Mouse (Mus musculus) midbrain, embryonic 11.5 days (tissue): ENCODE results near the gene Btn1a1. TPM values are rescaled to one million over a fixed set of nuclear protein-coding genes. Genes with fewer than 3 reads are reported as not detected.

Experiments
- ATAC-seq: fragments of 200-750 bp; cut with Nextera tagmentation; 2 replicates; pipeline ENCODE4 v1.8.0; 2017; ENCODE audit warnings: moderate TSS enrichment, moderate library complexity; ENCODE audit not compliant: low FRiP score
- DNase-seq: peaks from one replicate; pipeline ENCODE4 v3.0.0; 2015; ENCODE audit warnings: low spot score; ENCODE audit errors: missing footprints
- H3K27ac ChIP-seq: fragments of 300-500 bp; sonication (generic); 2 replicates; pipeline ENCODE4 v1.5.1; 2014; ENCODE audit warnings: low read depth, low read length
- H3K27me3 ChIP-seq: fragments of 300-500 bp; sonication (generic); 2 replicates; pipeline ENCODE4 v1.6.1; 2014; ENCODE audit warnings: mild to moderate bottlenecking, low read length, moderate library complexity, mixed read lengths; ENCODE audit not compliant: control insufficient read depth, insufficient read depth
- H3K36me3 ChIP-seq: fragments of 300-500 bp; sonication (generic); 2 replicates; pipeline ENCODE4 v1.6.1; 2014; ENCODE audit warnings: mild to moderate bottlenecking, low read length, moderate library complexity, mixed read lengths; ENCODE audit not compliant: control insufficient read depth, insufficient read depth
- H3K4me1 ChIP-seq: fragments of 300-500 bp; sonication (generic); 2 replicates; pipeline ENCODE4 v1.6.1; 2014; ENCODE audit warnings: low read length; ENCODE audit not compliant: control insufficient read depth, insufficient read depth
- H3K4me2 ChIP-seq: fragments of 300-500 bp; sonication (generic); 2 replicates; pipeline ENCODE4 v1.6.1; 2014; ENCODE audit warnings: mild to moderate bottlenecking, moderate library complexity
- H3K4me3 ChIP-seq: fragments of 300-500 bp; sonication (generic); 2 replicates; pipeline ENCODE4 v1.5.1; 2014; ENCODE audit warnings: low read depth, low read length
- H3K9ac ChIP-seq: fragments of 300-500 bp; sonication (generic); 2 replicates; pipeline ENCODE4 v1.6.1; 2014; ENCODE audit warnings: low read length
- H3K9me3 ChIP-seq: fragments of 300-500 bp; sonication (generic); 2 replicates; pipeline ENCODE4 v1.6.1; 2016; ENCODE audit warnings: low read length; ENCODE audit not compliant: control insufficient read depth
- WGBS: fragments of 180-500 bp; shearing (Covaris S2); extraction: QIAGEN DNeasy Blood & Tissue Kit; methylation state at CpG from one replicate; pipeline ENCODE4 v1.1.7; 2014; 5-methylcytosine and 5-hydroxymethylcytosine counted together
- polyA plus RNA-seq: library from polyadenylated mRNA; unstranded; fragments of >200 nt; fragmentation: Nextera tagmentation; extraction: Ambion mirVana; gene quantifications from 2 replicates; pipeline ENCODE4 v1.2.1, GENCODE M21; 2014

The Btn1a1 gene
- polyA plus RNA-seq, 1 experiment from 2014 or later, result not detected

GRCm38 (mm10) chr13:23425505-23425904, 40.2 kb downstream of the Btn1a1 start:
- H3K4me1 ChIP-seq, result peaks cover 11% of the 10 kb centered on the region
- H3K4me3 ChIP-seq, result no peak overlapping the region
- no peak overlapping the region for H3K9ac ChIP-seq
- peaks cover 4% of the 10 kb centered on the region for H3K36me3 ChIP-seq
- 1% methylated on average over 9 of the region's 9 CpGs for WGBS
- H3K4me2 ChIP-seq, result no peak overlapping the region
- no peak overlapping the region for H3K27ac ChIP-seq
- no peaks in the 10 kb centered on the region for H3K27me3 ChIP-seq
- H3K9me3 ChIP-seq, result no peaks in the 10 kb centered on the region
- peak; percentile 97 for DNase-seq
- no peak for ATAC-seq

GRCm38 (mm10) chr13:23424494-23425325, 41.0 kb downstream of the Btn1a1 start:
- H3K9me3 ChIP-seq, result no peaks in the 10 kb centered on the region
- H3K4me2 ChIP-seq, result peak overlapping the region; percentile 92
- ATAC-seq (peak; percentile 80), DNase-seq (peak; percentile 99)
- peak overlapping the region; percentile 31 for H3K4me3 ChIP-seq
- peaks cover 4% of the 10 kb centered on the region for H3K36me3 ChIP-seq
- H3K4me1 ChIP-seq, result peaks cover 11% of the 10 kb centered on the region
- H3K27me3 ChIP-seq, result no peaks in the 10 kb centered on the region
- peak overlapping the region; percentile 42; the same call in 1 of the 2 replicates for H3K9ac ChIP-seq
- no peak overlapping the region for H3K27ac ChIP-seq
- WGBS, result under 1% methylated on average over 25 of the region's 25 CpGs

- 0 out of 2 replicates have a peak overlapping the region, but pooled peaks have one; percentile 44 for H3K27ac ChIP-seq
- peak overlapping the region; percentile 67 for H3K4me3 ChIP-seq
- no peaks in the 10 kb centered on the region for H3K27me3 ChIP-seq
- ATAC-seq, result peak; percentile 74; the same call in 1 of the 2 replicates
- H3K9ac ChIP-seq, result peak overlapping the region; percentile 55; the same call in 1 of the 2 replicates
- peak overlapping the region; percentile 92 for H3K4me2 ChIP-seq
- DNase-seq, result no peak
- no peaks in the 10 kb centered on the region for H3K9me3 ChIP-seq
- H3K4me1 ChIP-seq, result peaks cover 11% of the 10 kb centered on the region
- H3K36me3 ChIP-seq, result peaks cover 4% of the 10 kb centered on the region
- WGBS, result under 1% methylated on average over 7 of the region's 7 CpGs
Measured at GRCm38 (mm10) chr13:23424052-23424380, 41.7 kb downstream of the Btn1a1 start.

GRCm38 (mm10) chr13:23423286-23424051, 42.2 kb downstream of the Btn1a1 start, which contains the start of gene Abt1:
TSS of gene Abt1 (minus strand) at chr13:23423866.
- H3K4me1 ChIP-seq, result peaks cover 11% of the 10 kb centered on the region
- DNase-seq, result peak; percentile 99
- H3K9ac ChIP-seq, result peak within 1 kb of the TSS; percentile 69
- H3K9me3 ChIP-seq, result no peaks in the 10 kb centered on the region
- under 1% methylated on average over 48 of the region's 48 CpGs for WGBS
- ATAC-seq, result peak; percentile 89
- peak within 1 kb of the TSS; percentile 67 for H3K4me3 ChIP-seq
- H3K27me3 ChIP-seq, result no peaks in the 10 kb centered on the region
- H3K36me3 ChIP-seq, result peaks cover 6% of the 10 kb centered on the region
- 0 out of 2 replicates have a peak within 1 kb of the TSS, but pooled peaks have one; percentile 44 for H3K27ac ChIP-seq
- H3K4me2 ChIP-seq, result peak within 1 kb of the TSS; percentile 92

- DNase-seq (no peak), ATAC-seq (no peak)
- WGBS, result 96% methylated on average over 16 of the region's 16 CpGs
- Histone ChIP-seq H3K4me3 (no peak overlapping the region), H3K9ac (no peak overlapping the region), H3K36me3 (peaks cover 7% of the 10 kb centered on the region), H3K4me2 (no peak overlapping the region), H3K27ac (no peak overlapping the region), H3K9me3 (no peaks in the 10 kb centered on the region), H3K27me3 (no peaks in the 10 kb centered on the region), H3K4me1 (peaks cover 11% of the 10 kb centered on the region)
Measured at GRCm38 (mm10) chr13:23422351-23422750, 43.4 kb downstream of the Btn1a1 start.

GRCm38 (mm10) chr13:23412630-23413521, 52.8 kb downstream of the Btn1a1 start:
- no peak overlapping the region for H3K27ac ChIP-seq
- H3K9ac ChIP-seq, result peak overlapping the region; percentile 47
- peak overlapping the region; percentile 35 for H3K4me3 ChIP-seq
- WGBS, result 2% methylated on average over 28 of the region's 28 CpGs
- no peaks in the 10 kb centered on the region for H3K36me3 ChIP-seq
- no peaks in the 10 kb centered on the region for H3K27me3 ChIP-seq
- peak; percentile 73; the same call in 1 of the 2 replicates for ATAC-seq
- H3K9me3 ChIP-seq, result no peaks in the 10 kb centered on the region
- DNase-seq, result peak; percentile 96
- H3K4me2 ChIP-seq, result peak overlapping the region; percentile 62
- no peaks in the 10 kb centered on the region for H3K4me1 ChIP-seq

- Histone ChIP-seq H3K9me3 (no peaks in the 10 kb centered on the region), H3K4me3 (peak overlapping the region; percentile 35), H3K4me1 (no peaks in the 10 kb centered on the region), H3K9ac (peak overlapping the region; percentile 47), H3K27me3 (no peaks in the 10 kb centered on the region), H3K27ac (no peak overlapping the region), H3K36me3 (no peaks in the 10 kb centered on the region), H3K4me2 (peak overlapping the region; percentile 62)
- ATAC-seq (0 out of 2 replicates have a peak, but pooled peaks have one; percentile 36), DNase-seq (no peak)
- WGBS, result under 1% methylated on average over 20 of the region's 20 CpGs
Measured at GRCm38 (mm10) chr13:23412211-23412629, 53.5 kb downstream of the Btn1a1 start.
